Mouse (Mus musculus): Measurements from ENCODE around the gene Dnah1. TPM values are rescaled to one million over a fixed set of nuclear protein-coding genes. Genes with fewer than 3 reads are reported as not detected.

The Dnah1 gene
- polyA plus RNA-seq, 2 experiments from 2014 or later = 0.06 TPM; not detected in 1

DNA sequence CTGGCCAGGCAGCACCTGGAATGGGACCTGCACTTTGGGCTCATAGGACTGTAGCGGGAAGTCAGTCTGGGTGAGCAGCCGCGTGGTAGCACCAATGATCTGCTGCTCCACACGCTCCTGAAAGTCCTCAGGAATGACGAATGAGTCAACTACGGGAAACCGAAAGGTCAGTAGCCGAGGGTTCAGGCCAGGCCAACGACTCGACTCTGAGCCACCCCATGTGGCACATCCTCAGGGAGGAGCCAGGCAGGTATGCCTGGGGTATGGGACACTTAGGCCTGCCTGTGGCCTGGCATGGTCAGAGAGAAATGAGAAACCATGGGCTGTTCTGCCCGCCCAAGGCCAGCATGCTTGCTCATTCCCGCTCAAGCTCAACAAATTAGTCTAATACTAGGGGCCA is 7.1 kb downstream of the Dnah1 start:
- no peak for ATAC-seq

DNA sequence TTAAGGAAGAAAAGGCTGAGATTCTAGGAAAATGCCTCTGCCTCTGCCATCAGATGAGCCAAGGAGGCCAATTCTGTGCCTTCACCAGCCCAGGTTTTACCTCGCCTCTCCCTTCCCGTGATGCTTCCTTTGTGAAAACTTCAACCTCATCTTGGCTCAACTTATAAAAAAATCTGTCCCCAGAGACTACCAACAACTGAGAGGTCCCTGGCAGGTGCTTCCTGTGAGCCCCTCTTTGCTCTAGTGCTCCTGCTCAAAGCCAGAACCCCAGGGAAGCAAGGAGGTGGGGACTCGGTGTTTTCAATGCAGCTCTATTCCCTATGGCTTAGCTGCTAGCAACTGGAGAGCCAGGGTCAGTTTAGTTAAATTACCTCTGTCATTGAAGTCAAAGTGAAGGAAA is 10.5 kb downstream of the Dnah1 start:
- ATAC-seq = no peak

DNA sequence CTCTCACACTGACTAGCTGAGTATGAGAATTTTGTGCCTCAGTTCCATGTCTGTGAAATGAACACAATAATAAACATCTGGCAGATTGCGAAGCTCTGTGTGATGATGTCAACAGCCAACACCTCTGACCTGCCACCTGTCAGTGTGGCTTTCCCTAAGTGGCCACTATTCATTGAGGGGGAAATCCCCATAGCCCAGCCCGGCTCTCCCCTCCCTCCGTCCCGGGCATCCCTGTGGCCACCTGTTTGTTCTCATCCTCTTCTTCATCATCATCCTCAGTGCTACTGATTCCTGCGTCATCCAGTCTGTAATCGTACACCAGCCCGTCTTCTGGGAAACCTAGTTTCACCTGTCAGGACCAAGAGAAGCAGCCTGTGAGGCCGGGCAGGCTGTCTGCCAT is 38.0 kb downstream of the Dnah1 start:
- no peak for ATAC-seq

DNA sequence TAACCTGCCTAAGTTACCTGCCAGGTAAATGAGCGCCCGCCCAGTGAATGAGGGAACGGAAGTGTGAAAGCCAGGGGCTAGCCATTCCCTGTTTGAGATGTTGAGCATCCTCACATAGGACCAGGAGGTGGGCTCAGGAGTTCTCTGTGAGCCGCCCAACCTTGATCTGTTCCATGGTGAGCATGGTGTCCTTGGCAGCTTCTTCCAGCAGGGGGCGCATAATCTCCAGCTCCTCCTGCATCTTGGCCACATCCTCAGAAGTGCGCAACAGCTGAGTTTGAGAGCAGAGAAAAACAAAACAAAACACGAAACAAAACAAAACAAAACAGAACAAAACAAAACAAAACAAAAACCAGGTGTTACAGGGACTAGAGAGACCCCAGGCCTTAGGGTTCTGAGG is 51.5 kb downstream of the Dnah1 start:
- ATAC-seq = peak; percentile 87

DNA sequence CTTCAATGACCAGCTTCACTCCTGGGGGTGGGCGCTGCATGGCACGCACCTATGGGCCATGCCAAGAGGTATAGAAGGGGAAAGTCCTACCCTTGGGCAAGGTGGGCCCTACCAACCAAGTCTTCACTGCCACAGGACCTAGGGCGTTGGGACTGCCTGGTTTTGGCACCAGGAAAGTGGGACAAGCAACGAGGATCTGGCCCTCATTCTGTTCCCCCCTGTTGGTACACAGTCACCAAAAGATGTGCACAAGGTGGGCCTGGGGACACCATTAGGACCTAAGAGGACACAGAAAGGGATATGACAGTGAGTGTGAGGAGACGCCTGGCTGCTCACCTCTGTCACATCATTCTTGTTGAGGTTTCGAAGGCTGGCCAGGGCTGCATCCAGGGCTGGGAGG is 52.6 kb downstream of the Dnah1 start:
- ATAC-seq = no peak

DNA sequence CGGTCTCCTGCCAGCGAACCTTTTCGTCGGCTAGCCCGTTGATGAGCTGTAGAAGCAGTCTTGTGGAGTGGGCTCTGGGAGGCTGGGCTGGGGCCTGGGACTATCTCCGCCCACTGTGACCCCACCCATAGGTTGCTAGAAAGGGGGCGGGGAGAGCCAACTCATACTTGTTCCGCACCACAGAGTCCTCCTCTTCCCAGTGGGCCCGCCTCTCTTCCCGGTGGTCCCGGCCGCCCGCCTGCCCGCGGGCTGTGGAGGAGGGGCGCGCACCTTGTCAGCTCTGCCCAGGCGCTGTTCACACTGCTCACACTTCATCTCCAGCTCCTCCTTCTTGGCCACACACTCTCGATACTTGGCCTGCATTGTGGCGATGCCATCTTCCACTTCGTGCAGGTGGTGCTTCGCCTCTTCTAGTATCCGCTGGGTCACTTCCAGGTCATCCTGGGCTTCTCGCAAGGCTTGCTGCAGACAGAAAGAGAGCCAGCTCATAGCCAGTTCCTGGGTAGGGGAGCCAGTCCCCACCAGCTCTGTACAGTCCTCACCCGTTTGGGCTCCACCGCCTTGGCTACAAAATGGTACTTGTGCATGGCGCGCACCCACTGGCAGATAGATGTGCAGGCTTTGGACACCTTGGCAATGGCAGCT is 54.1 kb downstream of the Dnah1 start:
- ATAC-seq = no peak

DNA sequence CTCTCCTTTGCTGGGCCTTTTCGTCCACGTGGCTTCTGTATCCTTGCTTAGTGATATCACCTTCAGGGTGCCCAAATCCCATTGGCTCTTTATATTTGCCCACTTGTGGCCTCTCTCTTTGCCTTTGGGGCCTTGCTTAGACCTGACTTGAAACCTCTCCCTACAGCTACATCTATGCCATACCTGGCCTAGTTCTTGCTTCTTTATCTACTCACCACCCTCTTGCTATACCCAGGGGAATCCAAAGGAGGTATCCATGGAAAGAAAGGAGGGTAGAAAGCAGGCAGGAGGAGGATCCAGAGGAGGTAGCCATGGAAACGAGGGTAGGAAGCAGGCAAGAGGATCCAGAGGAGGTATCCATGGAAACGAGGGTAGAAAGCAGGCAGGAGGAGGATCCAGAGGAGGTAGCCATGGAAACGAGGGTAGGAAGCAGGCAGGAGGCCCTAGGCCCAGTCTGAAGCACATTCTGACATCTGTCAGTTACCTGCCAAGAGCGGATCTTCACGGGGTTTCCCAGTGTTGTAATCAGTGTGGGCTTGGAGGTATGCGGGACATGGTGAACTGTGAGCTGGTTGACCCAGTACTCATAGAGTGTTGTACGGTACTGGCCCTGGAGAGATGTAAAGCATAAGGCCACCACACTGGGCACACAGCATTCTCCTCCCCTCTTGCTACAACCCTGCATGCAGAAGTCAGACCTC is 55.2 kb downstream of the Dnah1 start:
- no peak for ATAC-seq

DNA sequence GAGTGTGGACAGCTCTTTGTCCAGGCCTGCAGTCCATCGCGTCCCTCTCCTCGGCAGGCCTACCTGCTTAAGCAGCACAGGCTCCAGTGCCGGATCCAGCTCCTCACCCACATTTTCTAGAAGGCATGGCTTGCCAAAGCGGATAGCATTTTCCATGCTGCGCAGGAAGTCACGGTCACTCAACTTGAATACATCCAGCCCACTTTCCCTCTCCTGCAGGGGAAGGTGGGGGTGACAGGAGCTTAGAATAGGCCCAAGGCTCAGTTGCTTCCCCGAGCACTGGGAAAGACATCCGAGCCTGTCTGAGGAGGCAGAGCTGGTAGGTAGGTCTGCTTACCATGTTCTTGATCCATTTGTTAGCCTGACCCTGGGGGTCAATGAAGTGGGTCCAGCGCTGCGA is 56.0 kb downstream of the Dnah1 start:
- ATAC-seq = no peak

DNA sequence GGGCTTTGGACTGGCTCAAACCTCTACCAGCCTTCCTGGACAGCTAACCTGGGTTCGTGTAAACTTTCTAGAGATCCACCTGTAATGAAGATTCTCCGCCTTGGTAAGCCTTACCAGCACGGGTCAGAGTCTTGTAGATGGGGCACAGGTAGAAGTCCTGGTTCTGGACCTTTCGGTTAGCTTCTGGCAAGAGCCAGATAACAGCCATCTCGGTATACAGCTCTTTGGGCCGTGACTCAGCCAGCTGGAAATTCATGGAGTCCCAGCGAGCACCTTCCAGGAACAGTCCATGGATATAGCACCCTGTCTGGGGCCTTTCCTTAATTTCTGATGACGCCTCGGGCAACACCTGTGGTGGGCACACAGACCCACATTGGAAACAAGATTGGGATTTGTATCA is 62.8 kb downstream of the Dnah1 start:
- no peak for ATAC-seq

DNA sequence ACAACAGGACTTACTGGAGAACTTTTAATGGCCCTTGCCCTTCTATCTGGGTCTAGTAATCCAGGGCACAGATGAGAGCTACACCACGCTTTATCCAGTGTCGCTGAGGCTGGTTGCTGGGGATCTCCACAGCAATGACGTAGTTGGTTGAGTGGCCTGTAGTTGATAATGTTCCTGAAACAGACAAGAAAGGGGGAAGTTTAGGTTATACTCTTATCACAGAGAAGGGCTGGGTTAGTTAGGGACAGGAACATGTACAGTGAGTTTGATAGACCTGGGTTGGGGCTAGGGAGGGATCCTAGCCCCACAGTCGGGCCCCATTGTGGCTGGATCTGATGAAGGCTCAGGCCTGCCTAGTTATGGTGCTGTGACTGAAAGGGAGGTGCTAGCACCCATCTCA is 63.3 kb downstream of the Dnah1 start:
- ATAC-seq = no peak

DNA sequence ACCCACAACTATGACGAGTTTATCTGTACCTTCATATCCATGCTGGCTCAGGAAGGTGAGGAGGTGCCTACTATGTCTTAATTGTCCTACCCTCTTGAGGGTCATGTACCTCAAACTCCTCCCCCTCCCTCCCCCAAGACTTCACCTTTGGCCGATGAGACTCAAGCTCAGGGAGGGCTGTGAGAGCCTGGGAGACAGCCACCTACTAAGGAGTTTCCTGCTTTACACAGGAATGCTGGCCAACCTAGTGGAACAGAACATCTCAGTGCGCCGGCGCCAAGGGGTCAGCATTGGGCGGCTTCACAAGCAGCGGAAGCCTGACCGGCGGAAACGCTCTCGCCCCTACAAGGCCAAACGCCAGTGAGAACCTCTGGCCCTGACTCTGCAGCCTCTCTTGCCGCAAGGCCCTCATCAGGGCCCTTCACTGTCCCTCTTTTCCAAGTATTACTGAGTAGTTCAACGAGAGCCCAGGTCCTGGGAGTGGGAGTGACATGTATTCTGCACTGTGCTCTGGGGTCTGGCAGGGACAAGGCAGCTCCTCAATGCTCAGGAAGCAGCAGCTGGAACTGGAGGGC is 65.1 kb downstream of the Dnah1 start:
- no peak for ATAC-seq

DNA sequence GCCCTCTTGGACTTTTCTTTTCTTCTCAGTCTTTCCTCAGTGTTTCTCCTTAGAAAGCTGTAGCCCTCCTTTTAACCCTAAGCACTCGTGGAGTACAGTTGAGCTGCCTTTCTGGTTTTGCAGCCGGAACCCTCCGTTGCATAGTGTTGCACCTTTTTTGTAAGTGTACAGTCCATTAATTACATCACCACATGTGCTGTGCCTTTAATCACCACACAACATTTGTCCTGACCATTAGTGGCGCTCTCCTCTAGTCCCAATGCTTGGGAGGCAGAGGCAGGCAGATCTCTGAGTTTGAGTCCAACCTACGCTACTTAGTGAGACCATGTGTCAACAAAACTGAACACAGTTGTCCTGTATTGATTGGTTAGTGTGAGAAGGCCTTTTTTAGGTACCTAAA is 71.6 kb downstream of the Dnah1 start:
- ATAC-seq = no peak

DNA sequence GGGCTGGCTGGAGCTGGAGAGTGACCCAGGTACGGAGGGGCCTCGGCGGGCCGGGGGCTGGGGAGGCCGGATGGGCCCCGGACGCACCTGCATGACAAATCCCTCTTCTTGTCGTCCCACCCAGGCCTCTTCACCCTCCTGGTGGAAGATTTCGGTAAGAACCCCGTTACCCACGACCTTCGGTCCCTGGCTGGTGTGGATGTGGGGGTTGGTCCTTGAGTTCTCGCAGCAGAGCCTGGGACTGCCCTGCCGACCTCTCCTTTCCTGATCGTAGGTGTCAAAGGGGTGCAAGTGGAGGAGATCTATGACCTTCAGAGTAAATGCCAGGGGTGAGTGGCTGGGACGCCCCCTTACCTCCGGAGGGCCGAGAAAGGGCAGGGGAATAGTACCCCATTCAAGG is 72.1 kb downstream of the Dnah1 start:
- peak; percentile 30 for ATAC-seq

DNA sequence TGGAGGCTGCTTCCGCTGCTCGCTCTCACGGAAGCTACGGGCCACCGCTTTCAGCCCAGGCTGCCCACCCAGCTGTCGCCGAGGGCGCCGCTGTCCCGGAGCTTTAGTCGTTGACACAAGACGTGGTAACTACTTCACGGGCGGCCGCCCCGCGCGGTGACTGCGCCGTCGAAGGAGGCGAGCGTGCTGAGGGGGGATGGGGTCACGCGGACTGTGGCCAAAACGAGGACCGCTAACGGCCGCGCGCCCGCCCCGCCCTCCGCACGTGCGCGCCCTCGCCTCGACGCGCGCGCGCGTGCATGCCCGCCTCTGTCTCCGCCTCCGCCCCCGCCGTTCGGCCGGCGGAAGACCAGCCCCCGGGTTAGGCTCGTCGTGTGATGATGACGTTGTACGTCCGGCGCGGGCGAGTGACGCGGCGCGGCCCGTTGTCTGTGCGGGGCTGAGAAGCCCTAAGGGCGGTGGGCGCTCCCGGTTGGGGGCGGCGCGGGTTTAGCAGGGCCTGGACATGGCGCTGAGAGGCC is 72.6 kb downstream of the Dnah1 start, which contains the start of the genes Phf7 and Bap1:
Gene Phf7 (minus strand): TSS at position 234 of the 521 bp plus-strand sequence.
Gene Bap1 (plus strand): TSS at position 367 of the 521 bp plus-strand sequence.
- ATAC-seq = peak; percentile 80

DNA sequence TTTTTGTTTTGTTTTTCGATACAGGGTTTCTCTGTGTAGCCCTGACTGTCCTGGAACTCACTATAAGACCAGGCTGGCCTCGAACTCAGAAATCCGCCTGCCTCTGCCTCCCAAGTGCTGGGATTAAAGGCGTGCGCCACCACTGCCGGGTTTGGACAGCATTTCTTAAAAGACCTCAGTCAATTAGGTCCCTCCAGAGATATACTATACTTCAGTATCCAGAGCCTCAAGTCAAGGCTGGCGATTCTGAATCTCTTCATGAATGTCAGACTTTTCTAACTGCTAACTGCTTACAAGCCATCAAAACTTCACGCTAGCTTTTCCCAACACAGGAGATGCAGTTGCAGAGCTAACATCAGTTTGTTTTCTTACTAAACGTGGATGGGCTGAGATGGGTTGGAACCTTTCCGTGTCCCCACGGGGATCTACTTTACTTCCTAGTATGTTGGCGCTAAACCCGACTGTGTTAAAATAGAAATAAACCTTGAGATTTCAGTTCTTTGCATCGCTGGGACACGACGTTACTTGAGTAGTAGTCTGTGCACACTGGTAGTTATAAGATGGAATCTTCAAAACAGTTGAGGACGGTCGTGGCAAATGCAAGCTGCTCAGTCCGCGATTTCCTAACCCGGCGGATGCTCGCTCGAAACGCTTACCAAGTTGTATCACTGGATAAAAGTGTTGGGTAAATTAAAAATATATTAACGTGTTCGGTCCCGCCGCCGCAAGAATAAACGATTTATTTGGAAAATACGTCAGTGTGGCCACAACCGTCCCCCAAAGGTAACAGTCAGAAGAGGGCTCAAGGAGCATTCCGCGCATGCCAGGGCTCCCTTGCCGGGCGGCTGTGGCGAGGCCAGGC is 73.2 kb downstream of the Dnah1 start:
- peak; percentile 46 for ATAC-seq

DNA sequence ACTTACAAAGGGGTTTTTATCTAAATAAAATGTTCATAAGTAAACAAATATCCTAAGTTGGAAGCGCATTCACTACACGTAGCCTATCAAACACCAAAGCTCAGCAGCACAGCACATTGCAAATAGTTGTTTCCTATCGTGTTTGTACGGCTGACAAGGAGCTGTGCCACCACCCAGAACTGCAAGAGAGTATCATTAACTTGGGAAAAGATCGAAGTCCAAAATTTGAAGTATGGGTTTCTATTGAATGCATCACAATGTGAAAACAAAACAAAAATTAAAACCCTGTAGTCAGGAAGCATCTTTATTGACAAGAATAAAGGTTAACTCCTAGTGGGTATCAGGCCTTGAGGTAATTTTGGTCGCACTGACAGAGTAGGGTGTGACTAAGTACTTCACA is 75.3 kb downstream of the Dnah1 start:
- no peak for ATAC-seq

DNA sequence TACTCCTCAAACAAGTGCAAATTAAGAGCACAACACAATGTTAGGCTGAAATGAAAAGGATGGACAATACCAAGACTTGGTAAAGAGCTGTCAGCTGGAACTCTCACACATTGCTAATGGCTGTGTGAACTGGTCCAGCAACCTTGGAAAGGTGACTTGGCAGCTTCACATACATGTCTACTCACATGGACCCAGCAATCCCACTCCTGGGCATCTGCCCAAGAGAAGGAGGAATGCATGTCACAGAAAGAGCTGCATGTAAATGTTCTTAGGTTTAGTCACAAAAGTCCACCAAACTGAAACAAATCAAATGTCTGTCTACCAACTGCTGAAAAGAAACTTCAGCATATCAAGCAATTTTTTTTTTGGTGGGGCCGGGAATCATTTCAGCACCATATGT is 77.8 kb downstream of the Dnah1 start:
- ATAC-seq = no peak

DNA sequence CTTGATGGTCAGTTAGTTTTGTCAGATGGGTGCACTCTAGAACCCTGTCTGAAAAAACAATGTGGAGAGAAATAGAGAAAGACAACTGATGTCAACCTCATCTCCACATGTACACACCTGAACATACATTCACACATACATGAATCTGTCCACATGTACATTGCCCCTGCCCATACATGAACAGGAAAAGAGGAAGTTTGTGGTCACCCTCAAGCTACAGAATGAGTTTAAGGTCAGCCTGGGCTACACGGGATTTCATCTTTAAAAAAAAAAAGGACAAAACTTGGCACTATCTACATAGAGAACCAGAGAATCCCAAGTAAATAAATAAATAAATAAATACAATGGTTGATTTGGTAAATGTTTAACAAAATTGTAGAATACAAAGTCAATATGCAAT is 78.9 kb downstream of the Dnah1 start:
- ATAC-seq = no peak

DNA sequence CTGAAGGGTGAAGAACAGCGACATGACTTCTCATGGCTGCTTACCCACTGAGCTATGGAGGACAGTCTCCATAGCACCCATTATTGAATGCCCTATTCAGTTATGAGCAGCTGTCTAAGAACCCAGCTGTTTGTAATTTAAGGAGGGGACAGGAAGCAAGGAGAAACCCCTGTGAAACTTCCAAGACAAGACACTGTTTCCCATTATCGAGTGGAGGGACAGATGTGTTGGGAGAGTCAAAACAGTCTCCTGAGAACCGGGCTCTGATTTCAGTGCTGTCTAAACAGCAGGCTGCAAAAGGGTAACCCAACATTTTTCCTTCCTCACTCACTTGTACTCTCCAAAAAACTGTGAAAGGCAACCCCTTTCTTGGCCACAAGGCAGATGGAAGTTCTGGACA is 83.2 kb downstream of the Dnah1 start:
- no peak for ATAC-seq

DNA sequence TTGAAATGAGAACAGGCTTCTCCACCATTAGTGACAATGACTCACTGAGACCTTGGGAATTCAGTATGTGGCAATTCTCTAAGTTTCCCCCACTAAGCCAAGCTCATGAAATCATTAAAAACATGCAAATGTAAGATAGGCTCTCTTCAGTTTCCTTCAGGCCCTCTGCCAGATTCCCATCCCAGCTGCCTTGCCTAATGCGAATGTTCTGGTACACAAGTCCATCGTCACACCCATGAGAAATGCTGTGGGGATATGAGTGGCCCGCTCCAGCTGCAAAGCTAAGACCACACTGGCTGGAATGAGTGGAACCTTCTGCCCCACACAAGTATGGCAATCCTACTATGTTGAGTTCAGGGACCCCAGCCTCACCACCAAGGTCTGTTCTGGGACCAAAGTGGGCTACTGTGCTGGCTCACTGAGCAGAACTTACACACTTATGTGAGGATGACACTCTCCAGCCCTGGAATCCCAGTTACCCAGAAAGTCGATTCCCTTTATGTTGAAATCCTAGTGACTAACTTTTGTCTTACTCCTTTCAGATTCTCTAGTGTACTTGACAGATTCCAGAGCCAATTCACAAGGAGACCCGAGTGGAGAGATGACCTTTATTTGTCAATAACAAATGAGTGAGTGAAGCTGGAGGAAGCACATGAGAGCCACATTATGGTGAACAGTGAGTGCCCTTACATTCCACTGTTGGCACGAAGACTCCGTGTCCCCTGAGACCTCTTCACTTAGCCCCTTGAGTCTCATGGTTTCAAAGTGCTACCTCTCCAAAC is 86.4 kb downstream of the Dnah1 start:
- no peak for ATAC-seq

DNA sequence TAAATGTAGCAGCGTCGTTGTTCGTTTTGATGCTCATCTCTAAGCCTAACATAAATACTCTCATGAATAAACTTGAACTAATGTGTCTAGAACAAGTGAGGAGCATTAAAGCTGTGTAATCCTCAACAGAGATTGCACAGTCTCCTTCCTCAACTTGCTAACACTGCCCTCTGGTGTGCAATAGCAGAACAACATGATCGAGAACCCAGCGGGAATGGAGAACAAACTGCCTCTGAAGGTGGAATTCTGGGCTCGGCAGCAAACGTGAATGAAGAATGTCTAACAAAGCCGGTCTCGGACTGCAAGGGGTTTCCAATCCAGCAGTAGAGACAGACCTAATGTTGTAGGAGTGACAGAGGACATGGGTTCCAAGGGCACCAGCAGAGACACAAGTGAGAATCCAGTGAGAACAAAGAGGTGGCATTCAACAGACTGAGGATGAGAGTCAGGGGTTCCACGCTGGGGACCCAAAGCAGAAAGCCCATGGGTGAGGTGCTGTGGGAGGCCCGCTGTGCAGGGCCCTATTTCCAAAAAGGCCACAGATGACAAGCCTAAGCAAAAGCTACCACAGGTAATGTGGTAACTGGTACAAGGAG is 89.6 kb downstream of the Dnah1 start:
- peak; percentile 83 for ATAC-seq

Measured in CD4-positive, CD25-positive, alpha-beta regulatory T cell, adult 4 months (primary cell).